Mouse (Mus musculus): Measurements from ENCODE around the gene Bmp2k.

The Bmp2k gene

GRCm38 (mm10) chr5:97099954-97100353 is 102.5 kb downstream of the Bmp2k start:
- no peak for DNase-seq (ENCODE audit: low spot score in 2 of 2)

DNA sequence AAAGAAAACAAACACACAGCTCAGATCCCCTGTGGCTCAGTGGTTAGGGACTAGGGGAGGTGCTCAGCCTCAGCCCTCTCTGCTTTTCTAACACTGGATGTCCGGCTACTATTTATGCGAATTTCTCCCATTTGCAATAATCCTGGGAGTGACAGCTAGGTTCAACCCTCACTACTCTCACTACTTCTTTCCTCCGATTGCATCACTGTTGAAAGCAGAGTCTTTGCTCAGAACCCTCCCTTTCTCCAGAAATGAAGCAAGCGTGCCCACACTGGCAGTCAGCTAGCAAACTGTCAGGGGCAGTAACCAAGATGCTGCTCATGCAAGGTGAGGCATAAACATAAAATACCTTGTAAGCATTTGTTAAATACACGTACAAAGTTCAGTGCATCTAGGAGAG is 110.8 kb downstream of the Bmp2k start:
- no peak for DNase-seq (ENCODE audit: low spot score in 2 of 2)

DNA sequence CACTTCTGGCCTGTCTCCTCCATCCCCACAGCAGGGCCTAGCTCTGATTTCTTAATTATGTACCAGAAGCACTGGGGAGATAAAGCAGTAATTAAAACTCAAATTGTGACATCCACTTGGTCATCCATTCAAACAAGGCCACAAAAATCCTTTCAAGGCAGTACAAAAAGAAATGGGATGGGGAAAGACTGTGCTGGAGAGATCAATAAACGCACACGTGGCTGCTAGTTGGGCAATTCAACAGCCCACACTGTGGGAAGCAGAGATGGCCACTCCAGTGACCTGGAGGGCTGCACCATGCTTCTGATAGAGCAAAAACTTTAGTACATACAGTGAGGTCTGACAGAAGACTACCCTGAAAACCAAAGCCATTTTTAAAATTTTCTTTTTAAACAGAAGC is 112.6 kb downstream of the Bmp2k start:
- no peak for DNase-seq (ENCODE audit: low spot score in 2 of 2)

DNA sequence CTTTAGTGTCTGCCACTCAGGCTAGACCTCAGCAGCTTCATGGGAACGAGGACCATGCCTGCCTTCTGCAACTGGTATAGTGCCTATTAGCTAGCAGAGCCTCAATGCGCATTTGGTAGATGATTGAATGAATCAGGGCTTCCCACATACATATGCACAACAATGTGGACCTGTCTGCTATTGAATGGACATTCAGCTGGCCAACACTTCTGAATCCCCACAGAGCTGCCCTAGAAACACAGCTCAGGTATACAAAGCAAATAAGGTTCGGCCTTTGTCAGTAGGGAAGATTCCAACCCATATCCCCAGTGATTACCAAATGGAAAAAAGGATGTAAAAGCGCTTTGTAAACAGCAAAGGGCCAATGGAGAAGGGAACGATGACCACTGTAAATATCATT is 113.2 kb downstream of the Bmp2k start:
- no peak for DNase-seq (ENCODE audit: low spot score in 2 of 2)

DNA sequence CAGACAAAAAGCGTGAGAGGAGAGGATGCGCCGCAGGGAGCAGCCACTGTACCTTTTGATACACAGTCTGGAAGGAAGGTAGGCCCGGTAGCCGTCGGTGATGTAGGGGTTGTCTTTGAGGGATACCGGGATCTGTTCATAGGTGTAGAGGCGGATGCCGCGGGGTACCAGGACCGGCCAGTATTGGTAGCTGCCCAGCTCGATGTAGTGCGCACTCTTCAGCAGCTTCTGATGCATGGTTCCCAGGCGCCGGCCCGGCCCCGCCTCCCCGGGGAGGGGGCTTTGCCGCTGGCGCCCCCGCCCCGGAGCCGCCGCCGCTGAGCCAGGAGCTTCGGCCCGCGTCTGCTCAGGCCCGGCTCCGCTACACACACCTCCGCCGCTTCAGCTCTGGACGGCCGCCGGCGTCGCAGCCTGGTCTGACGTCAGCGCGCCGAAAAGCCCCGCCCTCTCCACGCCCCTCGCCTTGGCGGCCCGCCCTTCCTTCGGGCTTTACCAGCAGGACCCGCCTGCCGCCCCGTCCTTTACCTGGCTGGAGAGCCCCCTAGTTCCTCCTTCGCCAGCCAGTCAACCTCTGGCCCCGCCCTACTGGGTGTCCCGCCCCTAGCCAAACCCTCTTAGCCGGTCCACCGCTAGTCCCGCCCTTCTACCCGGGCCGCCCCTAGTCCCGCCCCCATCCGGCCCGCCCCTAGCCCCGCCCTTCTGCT is 113.9 kb downstream of the Bmp2k start, which contains the start of gene Paqr3:
Paqr3 (minus strand) TSS at position 390 of the 704 bp plus-strand sequence.
- peak; percentile 96 for DNase-seq (ENCODE audit: low spot score in 2 of 2)

- DNase-seq (ENCODE audit: low spot score in 2 of 2), result no peak
These were observed 127.5 kb downstream of the Bmp2k start for GRCm38 (mm10) chr5:97124977-97125376.

GRCm38 (mm10) chr5:97125459-97125970 is 128.0 kb downstream of the Bmp2k start:
- no peak for DNase-seq (ENCODE audit: low spot score in 2 of 2)

GRCm38 (mm10) chr5:97126005-97126404 is 128.5 kb downstream of the Bmp2k start:
- DNase-seq (ENCODE audit: low spot score in 2 of 2), result peak; percentile 8 to 11

DNA sequence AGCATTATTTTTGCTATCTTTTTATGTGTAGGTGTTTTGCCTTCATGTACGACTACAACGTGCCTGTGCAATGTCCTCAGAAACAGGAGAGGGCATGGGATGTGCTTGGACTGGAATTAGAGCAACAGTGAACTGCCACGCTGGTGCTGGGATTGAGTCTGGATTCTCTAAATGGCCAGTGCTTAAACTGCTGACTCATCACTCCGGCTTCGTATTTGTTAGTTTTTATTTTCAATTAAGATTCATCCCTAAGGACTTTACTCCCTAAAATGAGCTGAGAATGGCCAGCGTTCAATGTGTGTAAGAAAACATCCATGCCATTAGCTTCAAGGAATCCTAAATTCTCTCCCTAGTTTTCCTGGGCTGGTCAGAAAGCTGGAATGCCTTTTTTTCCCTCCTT is 129.8 kb downstream of the Bmp2k start:
- no peak for DNase-seq (ENCODE audit: low spot score in 2 of 2)

DNA sequence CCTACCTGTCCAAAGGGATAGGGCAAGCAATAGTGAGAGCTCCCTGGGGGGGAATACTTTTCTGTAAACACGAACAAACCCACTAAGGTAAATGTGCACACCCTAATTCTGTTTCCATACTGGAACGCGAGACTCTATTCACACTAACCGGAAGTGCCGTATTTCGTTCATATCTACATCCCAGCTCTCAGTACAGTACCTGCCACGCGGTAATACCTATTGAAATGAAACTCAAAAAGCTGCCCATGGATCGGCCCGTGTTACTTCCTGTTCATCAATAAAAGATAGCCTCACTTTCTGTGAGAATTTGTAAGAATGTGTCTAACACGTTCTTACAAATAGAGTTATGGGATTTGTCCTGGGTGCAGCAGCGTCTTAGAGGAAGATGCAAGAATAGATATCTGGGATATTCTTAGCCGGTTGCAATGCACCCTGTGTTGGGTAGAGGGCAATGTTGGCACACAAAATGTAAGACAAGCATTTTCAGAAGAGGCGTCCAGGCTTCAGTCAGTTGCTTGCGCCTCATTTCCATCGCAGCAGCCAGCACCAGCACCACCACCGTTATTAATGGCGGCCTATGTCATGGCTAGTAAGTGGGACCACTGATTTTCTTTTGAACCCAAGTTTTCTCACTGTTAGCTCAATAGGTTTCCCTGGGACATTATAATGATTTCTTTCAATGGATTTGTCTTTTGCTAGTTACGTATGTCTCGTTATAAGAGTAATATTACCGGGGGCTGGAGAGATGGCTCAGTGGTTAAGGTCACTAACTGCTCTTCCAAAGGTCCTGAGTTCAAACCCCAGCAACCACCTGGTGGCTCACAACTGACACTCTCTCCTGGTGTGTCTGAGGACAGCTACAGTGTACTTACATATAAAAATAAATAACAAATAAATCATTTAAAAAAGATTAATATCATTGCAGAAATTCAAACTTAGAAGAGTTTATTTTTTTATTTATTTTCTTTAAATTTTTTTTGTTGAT is 131.0 kb downstream of the Bmp2k start:
- no peak for DNase-seq (ENCODE audit: low spot score in 2 of 2)

- no peak for DNase-seq (ENCODE audit: low spot score in 2 of 2)
These were observed 132.1 kb downstream of the Bmp2k start for GRCm38 (mm10) chr5:97129589-97129988.

DNA sequence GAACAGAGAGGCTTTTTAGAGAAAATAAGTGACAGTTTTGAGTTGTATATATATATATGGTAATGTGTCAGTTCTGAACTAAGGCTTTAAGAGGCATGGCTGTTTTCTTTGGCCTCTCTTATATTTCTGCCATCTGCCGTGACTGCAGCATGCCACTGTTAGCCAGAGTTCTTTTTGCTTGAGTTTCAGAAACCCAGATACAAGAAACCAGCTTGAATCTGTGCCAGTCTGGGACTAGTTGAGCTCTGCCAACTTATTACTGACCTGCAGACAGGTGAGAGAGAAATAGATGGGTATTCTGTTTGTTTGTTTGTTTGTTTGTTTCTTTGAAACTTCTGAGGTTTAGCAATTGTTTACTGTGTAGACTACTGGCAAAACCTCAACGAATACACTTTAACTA is 137.8 kb downstream of the Bmp2k start:
- no peak for DNase-seq (ENCODE audit: low spot score in 2 of 2)

All from spleen, postnatal 36 days (tissue).